Mouse (Mus musculus) forebrain, embryonic 13.5 days (tissue): ENCODE results near the gene Slc15a3. TPM values are rescaled to one million over a fixed set of nuclear protein-coding genes. Genes with fewer than 3 reads are reported as not detected.

Source experiments
- ATAC-seq: fragments of 200-750 bp; cut with Nextera tagmentation; 2 replicates; pipeline ENCODE4 v1.8.0; 2017
- H3K27ac ChIP-seq: fragments of 300-500 bp; sonication (generic); 2 replicates; pipeline ENCODE4 v1.5.1; 2015; ENCODE audit warnings: inconsistent platforms, mild to moderate bottlenecking, moderate library complexity
- H3K27me3 ChIP-seq: fragments of 300-500 bp; sonication (generic); 2 replicates; pipeline ENCODE4 v1.6.1; 2015; ENCODE audit warnings: mild to moderate bottlenecking, inconsistent platforms
- H3K36me3 ChIP-seq: fragments of 300-500 bp; sonication (generic); 2 replicates; pipeline ENCODE4 v1.6.1; 2015; ENCODE audit warnings: mild to moderate bottlenecking, inconsistent platforms; ENCODE audit not compliant: poor library complexity, severe bottlenecking
- H3K4me1 ChIP-seq: fragments of 300-500 bp; sonication (generic); 2 replicates; pipeline ENCODE4 v1.6.1; 2015; ENCODE audit warnings: inconsistent platforms
- H3K4me2 ChIP-seq: fragments of 300-500 bp; sonication (generic); 2 replicates; pipeline ENCODE4 v1.6.1; 2015; ENCODE audit warnings: inconsistent platforms, mild to moderate bottlenecking, moderate library complexity
- H3K4me3 ChIP-seq: fragments of 300-500 bp; sonication (generic); 2 replicates; pipeline ENCODE4 v1.5.1; 2015; ENCODE audit warnings: mild to moderate bottlenecking, inconsistent platforms
- H3K9ac ChIP-seq: fragments of 300-500 bp; sonication (generic); 2 replicates; pipeline ENCODE4 v1.6.1; 2015; ENCODE audit warnings: mild to moderate bottlenecking, inconsistent platforms
- H3K9me3 ChIP-seq: fragments of 300-500 bp; sonication (generic); replicated peaks from 2 replicates; pipeline ENCODE4 v1.6.1; 2016; ENCODE audit warnings: inconsistent platforms
- WGBS: fragments of 180-500 bp; shearing (Covaris S2); methylation state at CpG from one replicate; pipeline ENCODE4 v1.1.7; 2015; 5-methylcytosine and 5-hydroxymethylcytosine counted together
- polyA plus RNA-seq: library from polyadenylated mRNA; unstranded; fragments of >200 nt; fragmentation: Nextera tagmentation; extraction: Ambion mirVana; gene quantifications from 2 replicates; pipeline ENCODE4 v1.2.1, GENCODE M21; 2015

Slc15a3 gene
- polyA plus RNA-seq: 0.15 and 0.30 TPM in 2 replicates

- Histone ChIP-seq H3K9me3 (no peaks in the 10 kb centered on the region), H3K36me3 (no peaks in the 10 kb centered on the region), H3K4me1 (no peaks in the 10 kb centered on the region), H3K27ac (no peak within 1 kb of the TSS), H3K4me3 (no peak within 1 kb of the TSS), H3K4me2 (no peak within 1 kb of the TSS), H3K27me3 (no peaks in the 10 kb centered on the region), H3K9ac (no peak within 1 kb of the TSS)
- 90% methylated on average over 15 of the region's 15 CpGs for WGBS
- ATAC-seq: no peak
Observed at GRCm38 (mm10) chr19:10839010-10839892, at the start of gene Slc15a3. TSS of gene Slc15a3 (plus strand) at chr19:10839727.

GRCm38 (mm10) chr19:10790323-10790722, 49.2 kb upstream of the Slc15a3 start:
- Histone ChIP-seq H3K27ac (no peak overlapping the region), H3K9me3 (no peaks in the 10 kb centered on the region), H3K4me3 (no peak overlapping the region), H3K27me3 (no peaks in the 10 kb centered on the region), H3K36me3 (no peaks in the 10 kb centered on the region), H3K4me2 (no peak overlapping the region), H3K9ac (no peak overlapping the region), H3K4me1 (no peaks in the 10 kb centered on the region)
- no peak for ATAC-seq
- 71% methylated on average over 9 of the region's 9 CpGs for WGBS

- Histone ChIP-seq H3K36me3 (no peaks in the 10 kb centered on the region), H3K9me3 (no peaks in the 10 kb centered on the region), H3K4me2 (no peak overlapping the region), H3K4me3 (no peak overlapping the region), H3K27ac (no peak overlapping the region), H3K4me1 (no peaks in the 10 kb centered on the region), H3K27me3 (no peaks in the 10 kb centered on the region), H3K9ac (no peak overlapping the region)
- no peak for ATAC-seq
- 62% methylated on average over 3 of the region's 3 CpGs for WGBS
Observed at GRCm38 (mm10) chr19:10793044-10793443, 46.5 kb upstream of the Slc15a3 start.

GRCm38 (mm10) chr19:10794916-10795315, 44.6 kb upstream of the Slc15a3 start:
- no peak overlapping the region for H3K9ac ChIP-seq
- 89% methylated on average over 1 of the region's 1 CpGs for WGBS
- no peak overlapping the region for H3K4me3 ChIP-seq
- H3K27ac ChIP-seq: no peak overlapping the region
- no peaks in the 10 kb centered on the region for H3K27me3 ChIP-seq
- ATAC-seq: no peak
- H3K9me3 ChIP-seq: no peaks in the 10 kb centered on the region
- no peaks in the 10 kb centered on the region for H3K4me1 ChIP-seq
- H3K36me3 ChIP-seq: no peaks in the 10 kb centered on the region
- H3K4me2 ChIP-seq: no peak overlapping the region

- WGBS: 80% methylated on average over 10 of the region's 10 CpGs
- Histone ChIP-seq H3K9ac (no peak overlapping the region), H3K27ac (no peak overlapping the region), H3K4me3 (no peak overlapping the region), H3K9me3 (no peaks in the 10 kb centered on the region), H3K4me2 (no peak overlapping the region), H3K36me3 (no peaks in the 10 kb centered on the region), H3K4me1 (no peaks in the 10 kb centered on the region), H3K27me3 (no peaks in the 10 kb centered on the region)
- ATAC-seq: no peak
Observed at GRCm38 (mm10) chr19:10798576-10798975, 41.0 kb upstream of the Slc15a3 start.

GRCm38 (mm10) chr19:10799155-10799554, 40.4 kb upstream of the Slc15a3 start:
- Histone ChIP-seq H3K36me3 (no peaks in the 10 kb centered on the region), H3K27ac (no peak overlapping the region), H3K4me3 (no peak overlapping the region), H3K4me2 (no peak overlapping the region), H3K9ac (no peak overlapping the region), H3K27me3 (no peaks in the 10 kb centered on the region), H3K9me3 (no peaks in the 10 kb centered on the region), H3K4me1 (no peaks in the 10 kb centered on the region)
- ATAC-seq: no peak
- 95% methylated on average over 17 of the region's 17 CpGs for WGBS

GRCm38 (mm10) chr19:10801070-10801469, 38.5 kb upstream of the Slc15a3 start:
- Histone ChIP-seq H3K4me2 (no peak overlapping the region), H3K27ac (no peak overlapping the region)
- peak; percentile 53; the same call in 1 of the 2 replicates for ATAC-seq

GRCm38 (mm10) chr19:10801906-10802305, 37.6 kb upstream of the Slc15a3 start:
- Histone ChIP-seq H3K4me2 (no peak overlapping the region), H3K36me3 (no peaks in the 10 kb centered on the region), H3K4me1 (no peaks in the 10 kb centered on the region), H3K9ac (no peak overlapping the region), H3K27ac (no peak overlapping the region), H3K27me3 (no peaks in the 10 kb centered on the region), H3K9me3 (no peaks in the 10 kb centered on the region), H3K4me3 (no peak overlapping the region)
- no peak for ATAC-seq
- 87% methylated on average over 6 of the region's 6 CpGs for WGBS

More at GRCm38 (mm10) chr19:10801070-10801469, 38.5 kb upstream of the Slc15a3 start:
- Histone ChIP-seq H3K27me3 (no peaks in the 10 kb centered on the region), H3K4me3 (no peak overlapping the region), H3K4me1 (no peaks in the 10 kb centered on the region), H3K9ac (no peak overlapping the region), H3K36me3 (no peaks in the 10 kb centered on the region), H3K9me3 (no peaks in the 10 kb centered on the region)
- 71% methylated on average over 6 of the region's 6 CpGs for WGBS

GRCm38 (mm10) chr19:10803751-10804150, 35.8 kb upstream of the Slc15a3 start:
- Histone ChIP-seq H3K9me3 (no peaks in the 10 kb centered on the region), H3K27ac (no peak overlapping the region), H3K4me1 (peaks cover 2% of the 10 kb centered on the region; the same call in 1 of the 2 replicates), H3K4me3 (no peak overlapping the region), H3K36me3 (no peaks in the 10 kb centered on the region), H3K9ac (no peak overlapping the region), H3K27me3 (no peaks in the 10 kb centered on the region), H3K4me2 (no peak overlapping the region)
- 67% methylated on average over 5 of the region's 5 CpGs for WGBS
- ATAC-seq: no peak

- no peak for ATAC-seq
- H3K4me3 ChIP-seq: no peak overlapping the region
- H3K27me3 ChIP-seq: no peaks in the 10 kb centered on the region
- no peak overlapping the region for H3K4me2 ChIP-seq
- H3K9me3 ChIP-seq: no peaks in the 10 kb centered on the region
- WGBS: 82% methylated on average over 2 of the region's 2 CpGs
- H3K27ac ChIP-seq: no peak overlapping the region
- H3K4me1 ChIP-seq: peaks cover 15% of the 10 kb centered on the region
- no peak overlapping the region for H3K9ac ChIP-seq
- no peaks in the 10 kb centered on the region for H3K36me3 ChIP-seq
Observed at GRCm38 (mm10) chr19:10804850-10805660, 34.5 kb upstream of the Slc15a3 start.

GRCm38 (mm10) chr19:10805661-10806285, 33.8 kb upstream of the Slc15a3 start:
- WGBS: 88% methylated on average over 11 of the region's 11 CpGs
- Histone ChIP-seq H3K27me3 (no peaks in the 10 kb centered on the region), H3K36me3 (no peaks in the 10 kb centered on the region), H3K9me3 (no peaks in the 10 kb centered on the region), H3K4me2 (no peak overlapping the region), H3K4me1 (peaks cover 18% of the 10 kb centered on the region), H3K4me3 (no peak overlapping the region), H3K27ac (no peak overlapping the region), H3K9ac (no peak overlapping the region)
- ATAC-seq: no peak
